Mouse (Mus musculus): Measurements from ENCODE around the gene Golga5. TPM values are rescaled to one million over a fixed set of nuclear protein-coding genes. Genes with fewer than 3 reads are reported as not detected.

The Golga5 gene
- total RNA-seq (2015) (24.1 and 26.3 TPM in 2 replicates), total RNA-seq (2017) (67.6 and 87.1 TPM in 2 replicates)

DNA sequence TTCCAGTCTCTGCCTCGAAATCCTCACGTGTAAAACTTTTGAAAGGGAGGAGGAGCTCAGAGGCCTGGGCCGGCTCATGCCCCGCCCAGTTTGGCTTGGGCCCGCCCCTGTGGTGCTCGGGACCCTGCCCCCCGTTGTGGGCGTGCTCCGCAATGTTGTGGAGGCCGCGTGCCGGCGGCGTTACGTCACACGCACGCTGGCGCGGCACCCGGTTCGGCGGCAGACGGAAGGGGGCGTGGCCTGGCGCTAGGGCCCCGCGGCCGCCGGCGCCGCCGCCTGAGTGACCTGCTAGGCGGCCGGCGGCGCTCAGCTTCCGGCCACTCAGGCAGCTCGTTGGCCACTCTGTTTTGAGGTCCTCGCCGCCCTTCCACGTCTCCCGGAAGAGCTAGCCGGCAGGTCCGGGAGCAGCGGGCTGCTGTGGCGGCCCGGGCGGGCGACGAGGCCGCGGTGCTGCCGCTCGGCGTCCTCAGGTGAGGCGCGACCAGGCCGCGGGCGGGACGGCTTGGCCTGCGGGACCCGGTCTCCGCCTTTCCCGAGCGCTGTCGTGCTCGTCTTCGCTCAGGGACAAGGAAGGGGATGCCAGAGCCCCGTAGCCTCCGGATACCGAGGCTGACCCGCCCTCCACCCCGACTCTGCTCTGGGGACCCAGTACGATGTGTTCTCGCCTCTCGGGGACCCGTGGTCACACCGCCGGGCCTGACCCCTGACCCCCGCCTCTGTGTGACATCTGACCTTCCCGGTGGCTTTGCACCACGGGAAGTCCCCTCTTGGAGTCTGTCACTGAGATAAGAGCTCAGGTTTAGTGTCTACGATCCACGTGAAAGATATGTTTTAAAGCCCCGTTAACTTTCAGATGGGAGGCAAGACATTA is at the start of gene Golga5:
Gene Golga5 (plus strand): TSS at position 242 of the 871 bp plus-strand sequence.
- peak; percentile 97 for ATAC-seq (ENCODE audit: poor library complexity, severe bottlenecking)

DNA sequence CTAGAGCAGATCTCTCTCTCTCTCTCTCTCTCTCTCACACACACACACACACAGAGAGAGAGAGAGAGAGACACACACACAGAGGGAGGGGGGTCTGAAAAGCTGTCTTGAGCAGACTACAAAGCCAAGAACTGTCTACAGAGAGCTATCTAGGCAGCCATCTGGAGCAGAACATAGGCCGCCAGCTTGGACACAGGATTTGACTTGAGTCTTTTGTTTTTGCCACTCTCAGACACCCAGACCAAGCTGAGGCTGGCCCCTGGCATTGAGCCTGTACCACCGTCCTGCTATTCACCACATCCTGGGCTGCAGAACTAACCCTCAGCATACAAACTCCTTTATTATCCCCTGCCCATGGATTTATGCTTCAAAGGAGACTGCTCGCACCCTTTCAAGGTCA is 49.4 kb upstream of the Golga5 start:
- ATAC-seq (ENCODE audit: poor library complexity, severe bottlenecking) = no peak

- ATAC-seq (ENCODE audit: poor library complexity, severe bottlenecking) = no peak
Observed at GRCm38 (mm10) chr12:102420168-102420890, 48.6 kb upstream of the Golga5 start.

DNA sequence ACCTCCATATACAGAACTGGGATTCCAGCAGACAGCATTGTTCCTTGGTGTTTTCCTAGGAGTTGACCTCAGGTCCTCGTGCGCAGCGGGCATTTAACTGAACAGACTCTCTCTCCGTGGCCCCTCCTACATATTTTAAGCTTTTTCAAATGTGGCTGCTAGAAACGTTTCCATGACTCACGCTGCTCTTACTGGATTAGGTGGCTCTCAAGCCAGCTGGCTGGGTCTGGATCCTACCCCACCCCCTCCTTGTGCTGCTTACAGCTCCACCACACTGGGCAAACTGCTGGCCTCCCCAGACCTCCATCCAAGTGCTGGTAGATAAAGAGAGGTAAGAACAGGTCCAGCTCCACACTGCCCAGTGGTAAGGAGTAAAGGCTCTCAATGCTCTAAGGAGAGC is 46.9 kb upstream of the Golga5 start:
- no peak for ATAC-seq (ENCODE audit: poor library complexity, severe bottlenecking)

- no peak for ATAC-seq (ENCODE audit: poor library complexity, severe bottlenecking)
Observed at GRCm38 (mm10) chr12:102422623-102423320, 46.2 kb upstream of the Golga5 start.

- no peak for ATAC-seq (ENCODE audit: poor library complexity, severe bottlenecking)
Observed at GRCm38 (mm10) chr12:102423625-102424024, 45.3 kb upstream of the Golga5 start.

DNA sequence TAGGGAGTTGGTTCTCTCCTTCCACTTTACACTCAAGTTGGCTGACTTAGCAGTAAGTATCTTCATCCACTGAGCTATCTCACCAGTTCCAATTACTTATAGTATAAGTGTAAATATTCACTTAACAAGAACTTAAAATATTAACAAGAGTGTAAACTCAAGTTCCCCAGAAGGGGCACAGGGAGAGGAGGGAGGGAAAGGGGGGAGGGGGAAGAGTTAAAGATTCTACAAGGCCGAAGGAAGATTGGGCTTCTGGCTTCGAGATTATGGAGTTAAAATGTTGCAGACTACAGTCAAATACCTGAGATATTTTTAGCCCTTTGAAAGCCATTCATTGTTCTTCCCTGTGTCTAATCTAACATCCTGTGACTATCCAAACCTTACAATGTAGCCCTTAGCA is 44.5 kb upstream of the Golga5 start:
- ATAC-seq (ENCODE audit: poor library complexity, severe bottlenecking) = no peak

DNA sequence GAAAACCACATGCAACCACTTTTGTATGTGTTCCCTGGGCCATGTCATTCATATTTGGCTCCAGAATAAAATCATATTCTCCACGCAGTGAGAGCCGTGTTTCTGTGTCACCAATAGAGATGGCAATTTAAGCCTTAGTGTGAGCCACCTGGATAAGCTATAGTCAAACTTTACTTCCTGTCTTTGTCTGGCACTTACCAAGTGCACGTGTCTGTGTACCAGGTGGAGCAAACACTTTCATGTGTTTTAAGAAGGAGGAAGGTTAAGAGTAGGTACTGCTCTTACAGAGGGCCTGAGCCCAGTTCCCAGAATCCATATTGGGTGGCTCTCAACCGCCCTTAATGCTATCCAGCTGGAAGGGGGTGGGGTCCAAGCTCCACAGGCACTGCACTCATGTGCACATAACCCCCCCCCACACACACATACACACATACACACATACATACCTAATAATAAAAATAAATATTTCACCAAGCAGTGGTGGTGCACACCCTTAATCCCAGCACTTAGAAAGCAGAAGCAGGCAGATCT is 43.8 kb upstream of the Golga5 start:
- no peak for ATAC-seq (ENCODE audit: poor library complexity, severe bottlenecking)

- no peak for ATAC-seq (ENCODE audit: poor library complexity, severe bottlenecking)
Observed at GRCm38 (mm10) chr12:102426285-102426684, 42.6 kb upstream of the Golga5 start.

- ATAC-seq (ENCODE audit: poor library complexity, severe bottlenecking) = no peak
Observed at GRCm38 (mm10) chr12:102429656-102430055, 39.3 kb upstream of the Golga5 start.

DNA sequence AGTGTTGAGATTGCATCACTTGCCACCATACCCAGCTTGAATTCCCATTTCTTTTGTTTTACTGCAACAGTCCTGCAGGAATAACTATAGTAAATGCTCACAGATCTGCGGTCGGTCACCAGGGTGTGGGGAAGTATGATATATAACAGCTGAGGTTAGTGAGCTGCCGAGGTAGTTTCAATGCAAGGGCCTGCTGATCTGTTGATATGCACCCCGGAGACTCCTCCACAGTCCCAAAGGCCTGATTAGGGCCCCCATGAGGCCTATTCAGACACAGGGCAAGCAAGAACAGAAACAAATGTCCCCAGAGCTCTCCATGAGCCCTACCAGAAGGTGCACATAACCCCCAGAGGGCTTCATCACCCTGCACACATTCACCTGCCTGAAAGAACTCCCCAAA is 38.7 kb upstream of the Golga5 start:
- ATAC-seq (ENCODE audit: poor library complexity, severe bottlenecking) = no peak

DNA sequence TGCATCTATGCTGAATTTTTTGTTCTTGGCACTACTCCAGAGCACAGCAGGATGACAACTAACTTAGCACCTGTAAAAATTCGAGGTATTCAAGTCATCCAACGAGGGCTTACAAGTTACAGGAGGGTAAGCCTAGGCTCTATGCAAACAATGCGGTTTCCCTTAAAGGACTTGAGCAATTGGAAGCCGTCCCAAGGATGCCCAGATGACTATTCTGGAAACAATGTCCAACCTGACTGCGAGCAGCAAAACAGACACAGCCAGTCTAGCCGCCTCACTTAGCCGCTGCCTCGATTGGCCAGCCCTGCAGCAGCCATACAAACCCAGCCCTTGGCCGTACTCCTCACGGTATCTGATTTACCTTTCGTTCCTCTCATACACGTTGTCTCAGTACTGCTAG is 36.7 kb upstream of the Golga5 start:
- no peak for ATAC-seq (ENCODE audit: poor library complexity, severe bottlenecking)

DNA sequence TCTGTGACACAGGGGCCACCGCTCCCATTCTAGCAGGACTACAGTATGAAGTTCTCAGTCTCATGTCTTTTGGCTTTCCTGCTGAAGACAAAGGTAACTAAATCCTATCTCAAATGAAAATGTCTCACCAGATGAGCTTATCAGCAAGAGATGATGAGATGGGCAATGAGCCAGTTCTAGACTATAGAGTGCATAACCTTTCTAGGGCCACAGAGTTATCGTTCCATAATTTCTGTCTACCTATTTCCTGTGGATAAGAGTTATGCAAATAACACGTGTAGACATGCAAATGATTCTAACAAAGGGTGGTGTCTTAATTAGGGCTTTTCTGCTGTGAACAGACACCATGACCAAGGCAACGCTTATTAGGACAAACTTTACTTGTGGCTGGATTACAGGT is 34.8 kb upstream of the Golga5 start:
- ATAC-seq (ENCODE audit: poor library complexity, severe bottlenecking) = no peak

DNA sequence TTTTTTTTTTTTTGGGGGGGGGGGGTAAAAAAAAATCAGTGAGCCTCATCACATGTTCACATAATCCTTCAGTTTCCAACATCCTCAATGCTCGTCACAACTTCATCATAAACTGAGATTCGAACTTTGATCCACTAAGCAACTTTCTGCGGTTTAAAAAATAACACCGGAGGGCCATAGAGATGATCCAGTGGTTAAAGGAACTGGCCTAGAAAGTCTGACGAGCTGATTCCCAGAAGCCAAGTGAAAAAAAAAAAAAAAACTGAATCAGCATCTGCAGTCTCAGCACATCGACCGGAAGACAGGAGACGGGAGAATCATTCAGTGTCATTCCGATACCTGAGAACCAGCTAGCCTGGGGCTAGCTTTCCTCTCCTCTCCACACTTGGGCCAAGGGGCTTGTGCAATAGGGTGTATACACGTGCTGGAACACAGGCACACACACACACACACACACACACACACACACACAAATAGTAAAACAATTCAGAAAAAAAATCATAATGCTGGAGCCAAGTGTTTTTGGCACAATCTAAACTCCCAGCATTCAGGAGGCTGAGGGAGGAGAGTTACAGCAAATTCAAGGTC is 31.9 kb upstream of the Golga5 start:
- ATAC-seq (ENCODE audit: poor library complexity, severe bottlenecking) = no peak

- no peak for ATAC-seq (ENCODE audit: poor library complexity, severe bottlenecking)
Observed at GRCm38 (mm10) chr12:102437952-102438351, 31.0 kb upstream of the Golga5 start.

GRCm38 (mm10) chr12:102438983-102439631 is 29.8 kb upstream of the Golga5 start:
- ATAC-seq (ENCODE audit: poor library complexity, severe bottlenecking) = peak; percentile 23

DNA sequence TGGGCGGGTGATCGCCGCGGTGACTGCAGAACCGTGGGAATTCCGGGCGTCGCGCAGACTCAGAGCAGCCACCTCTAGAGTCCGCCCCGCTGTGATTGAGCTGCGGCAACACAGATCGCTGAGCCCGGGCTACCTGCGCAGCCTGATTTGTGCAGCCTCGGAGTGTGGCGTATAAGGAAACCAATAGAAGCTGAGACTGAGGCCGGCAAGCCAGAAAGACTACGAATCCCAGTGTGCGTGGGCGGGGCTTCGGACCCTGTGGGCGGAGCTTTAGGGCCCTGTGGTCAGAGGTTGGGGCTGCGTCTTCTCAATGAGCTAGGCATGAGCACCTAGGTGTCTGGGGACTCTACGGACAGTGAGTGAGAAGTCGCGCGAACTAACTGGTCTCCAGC is 29.3 kb upstream of the Golga5 start, which contains the start of gene Lgmn:
Gene Lgmn (minus strand): TSS at position 182 of the 392 bp plus-strand sequence.
- ATAC-seq (ENCODE audit: poor library complexity, severe bottlenecking) = peak; percentile 98

- ATAC-seq (ENCODE audit: poor library complexity, severe bottlenecking) = no peak
Observed at GRCm38 (mm10) chr12:102440551-102440950, 28.4 kb upstream of the Golga5 start.

- ATAC-seq (ENCODE audit: poor library complexity, severe bottlenecking) = no peak
Observed at GRCm38 (mm10) chr12:102441141-102441540, 27.8 kb upstream of the Golga5 start.

GRCm38 (mm10) chr12:102442639-102443038 is 26.3 kb upstream of the Golga5 start:
- ATAC-seq (ENCODE audit: poor library complexity, severe bottlenecking) = no peak
